Mouse (Mus musculus): ENCODE measurements around the gene Borcs5. TPM values are rescaled to one million over a fixed set of nuclear protein-coding genes. Genes with fewer than 3 reads are reported as not detected.

Gene Borcs5
- total and polyA plus RNA-seq, 3 experiments = 8.8 to 19.6 (median 9.1) TPM

- H3K4me3 ChIP-seq (ENCODE audit: low read depth, low read length) = no peak overlapping the region
- no peaks in the 10 kb centered on the region for H3K36me3 ChIP-seq (replicated peaks)
- ATAC-seq (ENCODE audit: extremely low read depth, insufficient number of reproducible peaks, low FRiP score, poor library complexity, severe bottlenecking) (peak; percentile 31; the same call in 1 of the 2 replicates), DNase-seq (ENCODE audit: low spot score) (no peak)
- peaks cover 40% of the 10 kb centered on the region for H3K27me3 ChIP-seq (ENCODE audit: insufficient read depth, low read length)
- no peaks in the 10 kb centered on the region for H3K9me3 ChIP-seq (replicated peaks)
- no peak for TF ChIP-seq GATA2 (IDR thresholded peaks at IDR 0.05; ENCODE audit: borderline replicate concordance, low read depth, low read length)
- TF ChIP-seq CTCF (IDR thresholded peaks at IDR 0.05; ENCODE audit: low read depth, low read length) = peak; percentile 41; the same call in 1 of the 2 replicates
- no peak for TF ChIP-seq GATA1 (IDR thresholded peaks at IDR 0.05; ENCODE audit: borderline replicate concordance, low read length)
- no peak for TF ChIP-seq TAL1 (conservative IDR thresholded peaks at IDR 0.05; ENCODE audit: low read depth, low read length)
- peaks cover 6% of the 10 kb centered on the region; the same call in 1 of the 2 replicates for H3K4me1 ChIP-seq (ENCODE audit: insufficient read depth, low read depth, low read length)
These were observed 18.3 kb upstream of the Borcs5 start for GRCm38 (mm10) chr6:134620846-134621551.

- ATAC-seq (ENCODE audit: extremely low read depth, insufficient number of reproducible peaks, low FRiP score, poor library complexity, severe bottlenecking) = no peak
- H3K9me3 ChIP-seq (replicated peaks) = no peaks in the 10 kb centered on the region
- H3K36me3 ChIP-seq (replicated peaks) = no peaks in the 10 kb centered on the region
- peaks cover 41% of the 10 kb centered on the region for H3K27me3 ChIP-seq (ENCODE audit: insufficient read depth, low read length)
- 0 out of 2 replicates have a peak, but pooled peaks cover 6% of the 10 kb centered on the region for H3K4me1 ChIP-seq (ENCODE audit: insufficient read depth, low read depth, low read length)
- no peak overlapping the region for H3K4me3 ChIP-seq (ENCODE audit: low read depth, low read length)
- DNase-seq (ENCODE audit: low spot score) = no peak
- TF ChIP-seq TAL1 (conservative IDR thresholded peaks at IDR 0.05; ENCODE audit: low read depth, low read length) = no peak
- TF ChIP-seq GATA2 (IDR thresholded peaks at IDR 0.05; ENCODE audit: borderline replicate concordance, low read depth, low read length) = no peak
- no peak for TF ChIP-seq CTCF (IDR thresholded peaks at IDR 0.05; ENCODE audit: low read depth, low read length)
- TF ChIP-seq POLR2AphosphoS5 (IDR thresholded peaks at IDR 0.05; ENCODE audit: insufficient replicate concordance, low read depth, low read length) = no peak
- no peak for TF ChIP-seq GATA1 (IDR thresholded peaks at IDR 0.05; ENCODE audit: borderline replicate concordance, low read length)
These were observed 17.8 kb upstream of the Borcs5 start for GRCm38 (mm10) chr6:134621552-134621949.

DNA sequence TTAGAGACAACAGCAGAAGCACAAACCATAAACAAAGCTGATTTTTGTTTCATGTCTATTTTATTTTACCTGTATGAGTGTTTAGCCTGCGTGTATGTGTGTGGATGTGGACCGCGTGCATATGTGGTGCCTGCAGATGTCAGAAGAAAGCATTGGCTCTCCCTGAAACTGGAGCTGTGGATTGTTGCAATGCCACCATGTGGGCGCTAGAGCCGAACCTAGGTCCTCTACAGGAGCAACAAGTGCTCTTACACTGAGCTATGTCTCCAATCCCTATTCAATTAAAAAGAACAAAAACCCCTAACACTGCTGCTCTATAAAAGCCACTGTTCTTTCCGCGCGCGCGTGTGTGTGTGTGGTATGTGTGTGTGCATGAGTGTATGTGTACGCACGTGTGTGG is 13.9 kb upstream of the Borcs5 start:
- H3K4me3 ChIP-seq (ENCODE audit: low read depth, low read length) = no peak overlapping the region
- ATAC-seq (ENCODE audit: extremely low read depth, insufficient number of reproducible peaks, low FRiP score, poor library complexity, severe bottlenecking) = no peak
- TF ChIP-seq CTCF (IDR thresholded peaks at IDR 0.05; ENCODE audit: low read depth, low read length) (no peak), POLR2AphosphoS5 (IDR thresholded peaks at IDR 0.05; ENCODE audit: insufficient replicate concordance, low read depth, low read length) (no peak), TAL1 (conservative IDR thresholded peaks at IDR 0.05; ENCODE audit: low read depth, low read length) (no peak), GATA2 (IDR thresholded peaks at IDR 0.05; ENCODE audit: borderline replicate concordance, low read depth, low read length) (no peak), GATA1 (IDR thresholded peaks at IDR 0.05; ENCODE audit: borderline replicate concordance, low read length) (no peak)
- peaks cover 38% of the 10 kb centered on the region for H3K27me3 ChIP-seq (ENCODE audit: insufficient read depth, low read length)
- H3K36me3 ChIP-seq (replicated peaks) = no peaks in the 10 kb centered on the region
- 0 out of 2 replicates have a peak, but pooled peaks cover 3% of the 10 kb centered on the region for H3K4me1 ChIP-seq (ENCODE audit: insufficient read depth, low read depth, low read length)
- no peaks in the 10 kb centered on the region for H3K9me3 ChIP-seq (replicated peaks)
- DNase-seq (ENCODE audit: low spot score) = no peak

- ATAC-seq (ENCODE audit: extremely low read depth, insufficient number of reproducible peaks, low FRiP score, poor library complexity, severe bottlenecking) = no peak
- DNase-seq (ENCODE audit: low spot score) = no peak
- no peak for TF ChIP-seq CTCF (IDR thresholded peaks at IDR 0.05; ENCODE audit: low read depth, low read length)
- no peak for TF ChIP-seq POLR2AphosphoS5 (IDR thresholded peaks at IDR 0.05; ENCODE audit: insufficient replicate concordance, low read depth, low read length)
- no peak for TF ChIP-seq GATA1 (IDR thresholded peaks at IDR 0.05; ENCODE audit: borderline replicate concordance, low read length)
- TF ChIP-seq TAL1 (conservative IDR thresholded peaks at IDR 0.05; ENCODE audit: low read depth, low read length) = no peak
- TF ChIP-seq GATA2 (IDR thresholded peaks at IDR 0.05; ENCODE audit: borderline replicate concordance, low read depth, low read length) = no peak
- peaks cover 38% of the 10 kb centered on the region for H3K27me3 ChIP-seq (ENCODE audit: insufficient read depth, low read length)
- no peaks in the 10 kb centered on the region for H3K36me3 ChIP-seq (replicated peaks)
- H3K4me3 ChIP-seq (ENCODE audit: low read depth, low read length) = no peak overlapping the region
- H3K9me3 ChIP-seq (replicated peaks) = no peaks in the 10 kb centered on the region
- 0 out of 2 replicates have a peak, but pooled peaks cover under 1% of the 10 kb centered on the region for H3K4me1 ChIP-seq (ENCODE audit: insufficient read depth, low read depth, low read length)
These were observed 12.7 kb upstream of the Borcs5 start for GRCm38 (mm10) chr6:134626564-134626963.

DNA sequence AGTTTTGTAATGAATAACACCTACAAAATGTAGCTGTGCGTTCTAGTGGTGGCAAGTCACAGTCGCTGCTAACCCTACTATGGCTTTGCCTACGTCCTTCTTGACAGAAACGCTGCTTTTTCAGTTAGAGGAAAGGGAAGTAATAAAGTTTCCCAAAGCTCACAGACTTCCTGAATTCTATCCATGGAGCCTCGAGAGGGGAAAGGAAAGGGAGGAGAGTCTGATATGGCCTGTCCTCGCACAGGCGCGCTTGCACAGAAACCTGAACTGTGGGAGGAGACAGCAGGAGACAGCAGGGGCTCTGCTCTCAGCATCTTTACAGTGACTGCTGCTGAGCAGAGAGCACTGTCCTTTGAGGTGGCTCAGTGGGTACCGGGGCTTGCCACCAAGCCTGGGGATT is 8.9 kb upstream of the Borcs5 start:
- Histone ChIP-seq H3K36me3 (replicated peaks) (no peaks in the 10 kb centered on the region), H3K4me1 (ENCODE audit: insufficient read depth, low read depth, low read length) (peaks cover 3% of the 10 kb centered on the region; the same call in 1 of the 2 replicates), H3K4me3 (ENCODE audit: low read depth, low read length) (no peak overlapping the region), H3K27me3 (ENCODE audit: insufficient read depth, low read length) (peaks cover 24% of the 10 kb centered on the region; the same call in 1 of the 2 replicates), H3K9me3 (replicated peaks) (no peaks in the 10 kb centered on the region)
- no peak for ATAC-seq (ENCODE audit: extremely low read depth, insufficient number of reproducible peaks, low FRiP score, poor library complexity, severe bottlenecking)
- no peak for TF ChIP-seq TAL1 (conservative IDR thresholded peaks at IDR 0.05; ENCODE audit: low read depth, low read length)
- TF ChIP-seq GATA1 (IDR thresholded peaks at IDR 0.05; ENCODE audit: borderline replicate concordance, low read length) = no peak
- no peak for TF ChIP-seq POLR2AphosphoS5 (IDR thresholded peaks at IDR 0.05; ENCODE audit: insufficient replicate concordance, low read depth, low read length)
- TF ChIP-seq GATA2 (IDR thresholded peaks at IDR 0.05; ENCODE audit: borderline replicate concordance, low read depth, low read length) = no peak
- no peak for TF ChIP-seq CTCF (IDR thresholded peaks at IDR 0.05; ENCODE audit: low read depth, low read length)
- no peak for DNase-seq (ENCODE audit: low spot score)

GRCm38 (mm10) chr6:134631947-134632687 is 7.2 kb upstream of the Borcs5 start, which contains the start of gene Mansc1:
Mansc1 (minus strand) TSS chr6:134632488.
- TF ChIP-seq POLR2AphosphoS5 (IDR thresholded peaks at IDR 0.05; ENCODE audit: insufficient replicate concordance, low read depth, low read length) (no peak), CTCF (IDR thresholded peaks at IDR 0.05; ENCODE audit: low read depth, low read length) (no peak), GATA1 (IDR thresholded peaks at IDR 0.05; ENCODE audit: borderline replicate concordance, low read length) (no peak), GATA2 (IDR thresholded peaks at IDR 0.05; ENCODE audit: borderline replicate concordance, low read depth, low read length) (no peak), TAL1 (conservative IDR thresholded peaks at IDR 0.05; ENCODE audit: low read depth, low read length) (no peak)

More at GRCm38 (mm10) chr6:134631947-134632687, 7.2 kb upstream of the Borcs5 start, which contains the start of gene Mansc1:
- no peak within 1 kb of the TSS for H3K4me3 ChIP-seq (ENCODE audit: low read depth, low read length)
- DNase-seq (ENCODE audit: low spot score) (no peak), ATAC-seq (ENCODE audit: extremely low read depth, insufficient number of reproducible peaks, low FRiP score, poor library complexity, severe bottlenecking) (no peak)
- H3K9me3 ChIP-seq (replicated peaks) = no peaks in the 10 kb centered on the region
- no peaks in the 10 kb centered on the region for H3K36me3 ChIP-seq (replicated peaks)
- H3K27me3 ChIP-seq (ENCODE audit: insufficient read depth, low read length) = peaks cover 20% of the 10 kb centered on the region; the same call in 1 of the 2 replicates
- H3K4me1 ChIP-seq (ENCODE audit: insufficient read depth, low read depth, low read length) = peaks cover 3% of the 10 kb centered on the region; the same call in 1 of the 2 replicates

Data from G1E (cell line).